Mouse (Mus musculus) heart, embryonic 16.5 days (tissue): ENCODE results near the gene Gorasp2. TPM values are rescaled to one million over a fixed set of nuclear protein-coding genes. Genes with fewer than 3 reads are reported as not detected.

Experiments used
- ATAC-seq: fragments of 200-750 bp; cut with Nextera tagmentation; replicated peaks from 2 replicates; pipeline ENCODE4 v1.8.0; 2017; ENCODE audit warnings: moderate number of reproducible peaks; ENCODE audit not compliant: insufficient read depth, low FRiP score; ENCODE audit errors: extremely low read depth
- H3K27ac ChIP-seq: fragments of 300-500 bp; sonication (generic); 2 replicates; pipeline ENCODE4 v1.5.1; 2014; ENCODE audit warnings: mild to moderate bottlenecking, low read length, control low read depth, moderate library complexity
- H3K27me3 ChIP-seq: fragments of 300-500 bp; sonication (generic); 2 replicates; pipeline ENCODE4 v1.6.1; 2014; ENCODE audit warnings: low read length, mixed read lengths; ENCODE audit not compliant: control insufficient read depth, insufficient read depth
- H3K36me3 ChIP-seq: fragments of 300-500 bp; sonication (generic); 2 replicates; pipeline ENCODE4 v1.6.1; 2014; ENCODE audit not compliant: control insufficient read depth, insufficient read depth
- H3K4me1 ChIP-seq: fragments of 300-500 bp; sonication (generic); 2 replicates; pipeline ENCODE4 v1.6.1; 2014; ENCODE audit warnings: low read length, mixed read lengths; ENCODE audit not compliant: control insufficient read depth, insufficient read depth
- H3K4me2 ChIP-seq: fragments of 300-500 bp; sonication (generic); 2 replicates; pipeline ENCODE4 v1.6.1; 2014; ENCODE audit warnings: low read depth, mild to moderate bottlenecking, control low read depth, low read length
- H3K4me3 ChIP-seq: fragments of 300-500 bp; sonication (generic); 2 replicates; pipeline ENCODE4 v1.5.1; 2014; ENCODE audit warnings: mild to moderate bottlenecking, control low read depth, low read length
- H3K9ac ChIP-seq: fragments of 300-500 bp; sonication (generic); 2 replicates; pipeline ENCODE4 v1.6.1; 2014; ENCODE audit warnings: low read length, control low read depth
- H3K9me3 ChIP-seq: fragments of 300-500 bp; sonication (generic); replicated peaks from 2 replicates; pipeline ENCODE4 v1.6.1; 2016; ENCODE audit warnings: low read length; ENCODE audit not compliant: control insufficient read depth
- WGBS: fragments of 180-500 bp; shearing (Covaris S2); extraction: QIAGEN DNeasy Blood & Tissue Kit; methylation state at CpG from one replicate; pipeline ENCODE4 v1.1.7; 2014; 5-methylcytosine and 5-hydroxymethylcytosine counted together
- polyA plus RNA-seq: library from polyadenylated mRNA; unstranded; fragments of >200 nt; fragmentation: Nextera tagmentation; extraction: Ambion mirVana; gene quantifications from 2 replicates; pipeline ENCODE4 v1.2.1, GENCODE M21; 2015

Gorasp2 gene
- polyA plus RNA-seq, result 128 and 131 TPM in 2 replicates

DNA sequence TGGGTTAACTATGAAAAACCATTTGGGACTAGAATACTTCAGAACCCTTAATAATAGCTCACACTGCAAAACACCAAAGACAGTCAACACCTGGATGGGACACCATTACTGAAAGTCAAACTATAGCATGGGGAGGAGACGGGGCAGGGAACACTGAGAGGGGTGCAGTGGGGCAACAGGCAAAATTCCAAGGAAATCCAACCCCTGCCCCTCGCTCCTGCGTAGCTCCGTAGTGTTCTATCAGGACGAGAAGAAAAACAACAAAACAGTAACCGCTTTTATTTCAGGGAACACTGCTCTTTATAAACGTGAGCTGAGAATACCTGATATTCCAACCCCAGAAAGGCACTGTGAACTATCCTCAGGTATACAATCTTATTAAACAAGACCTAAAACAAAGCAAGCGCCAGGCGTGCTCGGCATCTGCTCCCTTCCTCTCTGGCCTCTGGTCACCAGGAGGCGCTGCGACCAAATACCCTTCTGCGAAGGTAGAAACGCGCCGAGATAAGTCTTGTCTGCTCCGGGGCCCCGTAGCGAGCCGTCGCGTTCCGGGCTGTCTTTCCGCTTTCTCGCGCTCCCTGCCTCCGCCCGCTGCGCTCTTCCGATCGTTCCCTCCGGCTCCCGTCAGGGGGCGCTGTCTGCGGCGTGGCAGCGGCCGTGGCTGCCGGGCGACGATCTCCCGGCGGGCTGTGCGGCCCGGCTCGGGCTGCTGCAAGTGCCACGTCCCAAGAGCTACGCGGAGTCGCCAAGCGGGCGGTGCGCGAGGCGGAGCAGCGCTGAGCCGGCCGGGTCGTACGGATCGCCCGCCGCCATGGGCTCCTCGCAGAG is at the start of gene Gorasp2:
TSS of gene Gorasp2 (plus strand) at position 690 of the 828 bp plus-strand sequence.
- peak; percentile 95 for ATAC-seq
- peaks cover 18% of the 10 kb centered on the region for H3K4me1 ChIP-seq
- no peaks in the 10 kb centered on the region for H3K36me3 ChIP-seq
- H3K27ac ChIP-seq, result peak within 1 kb of the TSS; percentile 91
- H3K9me3 ChIP-seq, result no peaks in the 10 kb centered on the region
- WGBS, result 1% methylated on average over 64 of the region's 64 CpGs
- H3K9ac ChIP-seq, result peak within 1 kb of the TSS; percentile 88
- H3K27me3 ChIP-seq, result 0 out of 2 replicates have a peak, but pooled peaks cover 2% of the 10 kb centered on the region
- H3K4me3 ChIP-seq, result peak within 1 kb of the TSS; percentile 75
- peak within 1 kb of the TSS; percentile 89 for H3K4me2 ChIP-seq

DNA sequence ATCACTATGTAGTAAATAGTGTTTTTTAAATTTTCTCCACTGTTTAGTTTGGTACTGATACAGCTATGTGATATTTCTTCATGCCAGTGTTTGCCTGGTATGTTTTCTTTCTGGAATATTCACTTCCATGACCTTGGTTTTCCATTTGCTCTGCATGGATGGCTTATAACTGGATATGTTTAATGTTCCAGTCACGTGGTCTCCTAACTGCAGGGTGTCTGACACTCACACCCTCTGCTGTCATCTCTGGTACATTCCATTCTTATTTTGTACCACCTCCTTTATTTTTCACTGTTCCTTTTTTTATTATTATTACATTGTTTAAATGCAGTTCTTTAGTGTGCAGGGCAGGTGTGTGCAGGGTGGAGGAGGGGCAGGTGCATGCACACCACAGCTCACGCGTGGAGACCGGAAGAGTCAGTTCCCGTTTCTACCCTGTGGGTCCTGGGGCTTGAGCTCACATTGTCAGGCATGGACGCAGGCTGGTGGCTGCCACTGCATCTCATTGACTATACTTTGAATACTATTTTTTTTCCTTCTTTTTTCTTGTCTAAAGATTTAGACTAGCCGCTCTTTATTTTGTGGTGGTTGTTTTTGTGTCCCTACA is 46.5 kb upstream of the Gorasp2 start:
- Histone ChIP-seq H3K4me2 (no peak overlapping the region), H3K27me3 (no peaks in the 10 kb centered on the region), H3K4me1 (no peaks in the 10 kb centered on the region), H3K36me3 (no peaks in the 10 kb centered on the region), H3K27ac (no peak overlapping the region), H3K9ac (no peak overlapping the region), H3K4me3 (no peak overlapping the region), H3K9me3 (no peaks in the 10 kb centered on the region)
- WGBS, result 73% methylated on average over 7 of the region's 7 CpGs
- no peak for ATAC-seq

DNA sequence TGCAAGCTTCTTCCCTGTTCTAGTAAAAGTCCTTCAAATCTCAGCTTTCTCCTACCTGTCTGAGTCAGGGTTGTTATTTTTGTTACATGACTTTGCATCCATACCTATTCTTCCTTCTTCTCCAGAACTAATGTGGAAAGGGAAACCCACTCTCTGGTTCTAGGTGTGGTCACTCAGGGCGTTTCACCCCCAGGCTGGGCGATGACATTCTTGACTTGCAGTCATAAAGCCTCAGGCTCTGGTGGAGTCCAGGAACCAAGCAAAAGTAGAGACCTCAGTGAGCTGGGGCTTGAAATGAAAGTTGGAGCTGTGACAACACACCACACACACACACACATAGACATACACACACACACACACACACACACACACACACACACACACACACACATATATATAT is 45.3 kb upstream of the Gorasp2 start:
- H3K9me3 ChIP-seq, result no peaks in the 10 kb centered on the region
- WGBS, result 70% methylated on average over 2 of the region's 2 CpGs
- no peak for ATAC-seq
- H3K27me3 ChIP-seq, result no peaks in the 10 kb centered on the region
- H3K4me3 ChIP-seq, result no peak overlapping the region
- no peaks in the 10 kb centered on the region for H3K4me1 ChIP-seq
- no peaks in the 10 kb centered on the region for H3K36me3 ChIP-seq
- H3K9ac ChIP-seq, result no peak overlapping the region
- no peak overlapping the region for H3K27ac ChIP-seq
- no peak overlapping the region for H3K4me2 ChIP-seq

DNA sequence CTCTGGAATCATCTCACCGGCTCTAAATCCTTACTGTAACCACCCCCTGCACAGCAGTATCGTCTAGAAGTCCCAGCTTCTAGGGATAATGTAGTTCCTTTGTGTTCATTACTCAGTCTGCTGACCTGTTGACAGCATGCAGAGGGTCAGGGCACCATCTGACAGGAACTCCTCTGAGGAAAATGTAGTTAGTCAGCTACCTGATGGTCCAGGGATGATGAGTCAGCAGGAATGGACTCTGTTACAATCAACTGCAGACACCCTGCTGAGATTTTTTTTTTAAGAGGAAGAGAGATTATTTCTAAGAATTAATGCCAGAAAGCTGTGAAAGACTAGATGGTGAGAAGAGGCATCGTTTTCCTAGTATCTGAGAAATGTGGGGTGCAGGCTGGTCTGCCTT is 44.8 kb upstream of the Gorasp2 start:
- Histone ChIP-seq H3K9ac (no peak overlapping the region), H3K4me1 (no peaks in the 10 kb centered on the region), H3K4me2 (no peak overlapping the region), H3K36me3 (no peaks in the 10 kb centered on the region), H3K27me3 (no peaks in the 10 kb centered on the region), H3K9me3 (no peaks in the 10 kb centered on the region), H3K4me3 (no peak overlapping the region), H3K27ac (no peak overlapping the region)
- 50% methylated on average over 3 of the region's 3 CpGs for WGBS
- ATAC-seq, result no peak

DNA sequence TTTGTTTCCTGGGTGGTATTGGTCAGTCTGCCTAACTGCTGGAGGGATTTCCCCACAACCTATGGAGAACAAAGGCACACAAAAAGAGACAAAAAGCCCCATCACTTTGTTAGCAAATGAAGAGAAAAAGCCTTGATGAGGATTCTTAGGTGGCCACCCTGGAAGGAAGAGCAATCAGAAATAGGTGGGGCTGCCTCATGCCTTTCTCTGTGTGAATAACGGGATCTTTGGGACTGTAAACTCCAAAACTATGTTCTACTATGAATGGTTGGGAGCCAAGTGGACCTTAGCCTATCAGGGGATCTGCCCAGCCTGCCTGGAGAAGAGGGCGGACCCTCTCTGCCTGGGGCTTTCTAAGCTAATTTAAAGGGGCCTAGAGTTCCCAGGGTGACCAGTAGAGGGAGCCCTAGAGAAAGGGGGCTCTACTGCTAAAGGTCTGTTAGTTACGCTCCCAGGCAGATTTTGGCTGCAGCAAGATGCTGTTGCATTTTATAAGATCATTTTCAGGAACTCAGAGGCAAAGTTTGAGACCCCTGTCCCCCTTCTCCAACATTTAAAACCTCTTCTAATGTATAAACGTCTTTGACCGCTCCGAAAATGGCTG is 42.0 kb upstream of the Gorasp2 start:
- H3K4me2 ChIP-seq, result no peak overlapping the region
- ATAC-seq, result no peak
- no peak overlapping the region for H3K27ac ChIP-seq
- no peak overlapping the region for H3K9ac ChIP-seq
- WGBS, result 90% methylated on average over 6 of the region's 6 CpGs
- H3K4me3 ChIP-seq, result no peak overlapping the region
- no peaks in the 10 kb centered on the region for H3K36me3 ChIP-seq
- no peaks in the 10 kb centered on the region for H3K9me3 ChIP-seq
- H3K4me1 ChIP-seq, result no peaks in the 10 kb centered on the region
- H3K27me3 ChIP-seq, result no peaks in the 10 kb centered on the region

DNA sequence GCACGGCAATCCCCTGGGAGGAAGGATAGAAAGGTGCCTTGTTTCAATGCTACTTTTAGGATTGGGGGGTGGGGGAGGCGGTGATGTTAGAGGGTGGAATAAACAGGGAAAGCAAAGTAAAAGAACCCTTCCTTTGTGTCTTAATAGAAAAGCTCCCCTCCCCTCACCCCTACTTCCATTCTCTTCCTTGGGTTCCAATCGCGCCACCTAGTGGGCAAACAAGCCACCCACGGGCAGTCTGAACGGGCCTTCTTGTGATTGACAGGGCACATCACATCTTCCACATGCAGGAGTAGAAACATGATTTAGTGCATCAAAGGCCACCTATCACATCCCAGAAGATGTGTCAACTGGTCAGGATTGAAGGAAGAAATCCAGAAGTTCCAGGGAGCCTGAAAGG is 41.2 kb upstream of the Gorasp2 start:
- Histone ChIP-seq H3K9me3 (no peaks in the 10 kb centered on the region), H3K4me3 (no peak overlapping the region), H3K27me3 (no peaks in the 10 kb centered on the region), H3K4me1 (no peaks in the 10 kb centered on the region), H3K27ac (no peak overlapping the region), H3K36me3 (no peaks in the 10 kb centered on the region), H3K9ac (no peak overlapping the region), H3K4me2 (no peak overlapping the region)
- 35% methylated on average over 6 of the region's 6 CpGs for WGBS
- no peak for ATAC-seq

- no peaks in the 10 kb centered on the region for H3K27me3 ChIP-seq
- H3K4me3 ChIP-seq, result no peak overlapping the region
- H3K9ac ChIP-seq, result no peak overlapping the region
- no peaks in the 10 kb centered on the region for H3K9me3 ChIP-seq
- H3K4me1 ChIP-seq, result no peaks in the 10 kb centered on the region
- WGBS, result 77% methylated on average over 4 of the region's 4 CpGs
- no peak overlapping the region for H3K4me2 ChIP-seq
- no peak for ATAC-seq
- H3K36me3 ChIP-seq, result no peaks in the 10 kb centered on the region
- no peak overlapping the region for H3K27ac ChIP-seq
These were observed 39.1 kb upstream of the Gorasp2 start for GRCm38 (mm10) chr2:70622244-70622643.

- no peaks in the 10 kb centered on the region for H3K9me3 ChIP-seq
- H3K9ac ChIP-seq, result no peak overlapping the region
- no peaks in the 10 kb centered on the region for H3K36me3 ChIP-seq
- H3K4me3 ChIP-seq, result no peak overlapping the region
- no peaks in the 10 kb centered on the region for H3K27me3 ChIP-seq
- H3K4me2 ChIP-seq, result no peak overlapping the region
- no peak overlapping the region for H3K27ac ChIP-seq
- 0 out of 2 replicates have a peak, but pooled peaks cover 6% of the 10 kb centered on the region for H3K4me1 ChIP-seq
- ATAC-seq, result no peak
- WGBS, result 56% methylated on average over 7 of the region's 7 CpGs
These were observed 35.6 kb upstream of the Gorasp2 start for GRCm38 (mm10) chr2:70625761-70626160.

- no peaks in the 10 kb centered on the region for H3K27me3 ChIP-seq
These were observed 33.0 kb upstream of the Gorasp2 start for GRCm38 (mm10) chr2:70628397-70628796.

More at GRCm38 (mm10) chr2:70628397-70628796, 33.0 kb upstream of the Gorasp2 start:
- no peaks in the 10 kb centered on the region for H3K36me3 ChIP-seq
- ATAC-seq, result no peak
- H3K27ac ChIP-seq, result no peak overlapping the region
- no peak overlapping the region for H3K4me2 ChIP-seq
- no peak overlapping the region for H3K9ac ChIP-seq
- WGBS, result 76% methylated on average over 12 of the region's 12 CpGs
- 0 out of 2 replicates have a peak, but pooled peaks cover 6% of the 10 kb centered on the region for H3K4me1 ChIP-seq
- no peak overlapping the region for H3K4me3 ChIP-seq
- H3K9me3 ChIP-seq, result no peaks in the 10 kb centered on the region
